Mouse (Mus musculus) bone marrow, adult 2 months (tissue): Measurements from ENCODE around the gene Gm5244. TPM values are rescaled to one million over a fixed set of nuclear protein-coding genes. Genes with fewer than 3 reads are reported as not detected.

ENCODE experiments used
- H3K27ac ChIP-seq: fragments of 200-500 bp; 2 replicates; pipeline ENCODE4 v1.5.1; 2012; ENCODE audit warnings: low read depth, mild to moderate bottlenecking, control low read depth, inconsistent platforms, low read length; ENCODE audit not compliant: control insufficient read depth, poor library complexity, insufficient read depth
- H3K4me1 ChIP-seq: fragments of 200-500 bp; 2 replicates; pipeline ENCODE4 v1.6.1; 2011; ENCODE audit warnings: low read length; ENCODE audit not compliant: control insufficient read depth, insufficient read depth
- H3K4me3 ChIP-seq: fragments of 200-500 bp; replicated peaks from 2 replicates; pipeline ENCODE3; 2011; ENCODE audit warnings: mild to moderate bottlenecking, low read depth, low read length, control low read depth; ENCODE audit not compliant: control insufficient read depth
- CTCF ChIP-seq: fragments of 200-500 bp; IDR thresholded peaks from 2 replicates; pipeline ENCODE4 v1.5.1; 2011; ENCODE audit warnings: low read length, control low read depth; ENCODE audit not compliant: control insufficient read depth, insufficient read depth
- POLR2A ChIP-seq: fragments of 200-500 bp; IDR thresholded peaks from 2 replicates; pipeline ENCODE4 v1.6.1; 2011; ENCODE audit warnings: low read depth, mild to moderate bottlenecking, control low read depth, low read length, borderline replicate concordance; ENCODE audit not compliant: control insufficient read depth
- WGBS: fragments of 180-500 bp; shearing (Covaris S2); methylation state at CpG from one replicate; pipeline ENCODE4 v1.1.7; 2018; 5-methylcytosine and 5-hydroxymethylcytosine counted together
- polyA plus RNA-seq: library from polyadenylated mRNA; stranded (reverse); fragments of >200 nt; gene quantifications from 2 replicates; pipeline ENCODE4 v1.2.4, GENCODE M21; 2011; ENCODE audit warnings: low replicate concordance; ENCODE audit not compliant: missing spikeins, insufficient read depth, insufficient read length

Gm5244 gene
- polyA plus RNA-seq, result 2.2 and 4.3 TPM in 2 replicates

DNA sequence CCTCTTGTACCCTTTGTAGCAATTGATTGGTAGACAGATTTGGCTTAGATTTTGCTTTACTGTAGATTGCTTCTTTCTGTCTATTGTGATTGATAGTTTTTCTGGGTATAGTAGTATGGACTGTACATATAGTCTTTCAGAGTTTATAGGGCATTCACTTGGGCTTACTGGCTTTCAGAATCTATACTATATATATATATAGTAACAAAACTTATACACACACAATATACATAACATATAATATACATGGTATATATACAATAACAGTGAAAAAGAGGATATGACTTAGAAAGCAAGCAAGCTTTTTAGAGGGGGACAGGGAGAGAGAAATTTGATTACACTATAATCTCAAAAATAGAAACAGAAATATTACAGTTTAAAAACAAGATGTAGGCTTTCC, at the start of gene Gm5244:
Gm5244 (plus strand) TSS at position 301 of the 400 bp plus-strand sequence.
- TF ChIP-seq POLR2A, result no peak
- TF ChIP-seq CTCF, result no peak
- Histone ChIP-seq H3K4me3 (no peak within 1 kb of the TSS), H3K4me1 (no peaks in the 10 kb centered on the region), H3K27ac (no peak within 1 kb of the TSS)

DNA sequence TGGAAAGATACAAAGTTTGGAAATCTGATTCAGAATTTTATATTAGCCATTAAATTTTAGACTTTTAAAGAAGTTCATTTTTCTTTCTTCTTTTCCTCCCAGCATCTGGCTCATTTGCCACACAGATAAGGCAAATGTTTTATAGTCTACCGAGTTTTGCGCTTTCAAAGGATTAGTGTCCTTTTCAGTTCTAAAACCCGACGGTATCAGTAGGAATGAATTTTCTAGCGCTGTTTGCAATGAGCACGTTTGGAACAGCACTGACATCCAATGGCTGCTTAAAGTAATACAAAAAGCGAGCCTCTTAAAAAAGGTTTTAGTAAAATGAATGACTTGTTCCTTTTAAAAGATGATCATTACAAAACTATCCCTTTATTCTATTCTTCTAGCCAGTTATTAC, 49.4 kb upstream of the Gm5244 start:
- Histone ChIP-seq H3K27ac (no peak overlapping the region), H3K4me1 (peaks cover 2% of the 10 kb centered on the region; the same call in 1 of the 2 replicates), H3K4me3 (no peak overlapping the region)
- under 1% methylated on average over 7 of the region's 7 CpGs for WGBS
- TF ChIP-seq CTCF (no peak), POLR2A (no peak)

DNA sequence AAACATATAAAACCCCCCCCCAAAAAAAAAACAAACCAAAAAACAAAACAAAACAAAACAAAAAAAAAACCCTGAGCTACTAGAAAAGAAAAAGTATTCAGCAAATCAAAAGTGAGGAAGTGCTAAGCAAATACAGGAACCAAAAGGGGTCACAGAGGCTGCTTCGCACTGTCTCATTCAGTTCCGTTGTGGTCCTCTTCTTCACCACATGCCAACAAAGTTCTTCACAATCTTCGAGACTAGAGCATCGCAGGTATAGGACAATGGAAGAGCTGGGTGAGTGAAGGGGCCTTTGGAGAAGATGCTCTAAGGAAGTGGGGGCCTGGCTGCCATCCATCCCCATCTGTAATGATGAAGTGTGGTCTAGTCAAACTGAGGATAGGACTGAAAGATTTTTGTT, 48.1 kb upstream of the Gm5244 start:
- peak overlapping the region; percentile 76 for H3K27ac ChIP-seq
- H3K4me1 ChIP-seq, result peaks cover 2% of the 10 kb centered on the region; the same call in 1 of the 2 replicates
- TF ChIP-seq POLR2A, result no peak
- TF ChIP-seq CTCF, result no peak
- WGBS, result 6% methylated on average over 4 of the region's 4 CpGs
- H3K4me3 ChIP-seq, result peak overlapping the region; percentile 58

DNA sequence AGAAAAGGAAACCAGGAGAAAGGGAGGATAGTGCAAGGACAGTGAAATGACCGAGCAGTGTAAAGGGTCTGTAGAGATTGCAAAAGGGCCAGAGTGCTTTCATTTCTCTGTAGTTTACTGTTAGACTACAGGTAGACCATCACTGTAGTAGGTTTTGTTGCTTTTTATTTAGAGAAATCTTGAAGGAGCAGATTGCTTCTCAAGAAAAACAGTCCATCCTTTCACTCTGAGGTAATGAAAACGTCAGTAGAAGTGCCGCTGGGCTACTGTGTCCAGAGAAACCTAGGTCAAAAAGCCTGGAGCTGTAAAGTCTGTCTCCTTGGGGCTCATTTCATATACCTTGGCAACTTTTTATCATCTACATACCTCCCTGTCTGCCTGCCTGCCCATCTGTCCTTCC, 47.4 kb upstream of the Gm5244 start:
- Histone ChIP-seq H3K27ac (peak overlapping the region; percentile 76; the same call in 1 of the 2 replicates), H3K4me1 (peaks cover 2% of the 10 kb centered on the region; the same call in 1 of the 2 replicates), H3K4me3 (no peak overlapping the region)
- 69% methylated on average over 3 of the region's 3 CpGs for WGBS
- TF ChIP-seq CTCF, result no peak

DNA sequence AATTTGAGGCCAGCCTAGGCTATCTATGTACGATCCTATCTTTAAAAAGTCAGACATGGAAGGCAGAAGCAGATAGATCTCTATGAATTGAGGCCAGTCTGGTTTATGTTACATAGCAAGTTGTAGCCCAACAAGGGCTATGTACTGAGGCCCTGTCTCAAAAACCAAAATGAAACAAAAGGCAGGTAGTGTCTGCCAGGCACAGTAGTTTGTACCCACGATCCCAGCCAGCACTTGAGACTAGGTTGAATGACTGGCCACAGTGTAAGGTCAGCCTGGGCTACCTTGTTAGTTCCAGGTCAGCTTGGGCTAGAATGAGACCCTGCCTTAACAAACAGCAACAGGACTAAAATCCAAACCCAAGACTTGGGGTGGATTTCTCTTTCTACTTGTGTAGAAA, 45.9 kb upstream of the Gm5244 start:
- no peak for TF ChIP-seq CTCF
- no peak for TF ChIP-seq POLR2A
- WGBS, result 65% methylated on average over 2 of the region's 2 CpGs
- Histone ChIP-seq H3K4me3 (no peak overlapping the region), H3K4me1 (peaks cover 2% of the 10 kb centered on the region; the same call in 1 of the 2 replicates), H3K27ac (no peak overlapping the region)

DNA sequence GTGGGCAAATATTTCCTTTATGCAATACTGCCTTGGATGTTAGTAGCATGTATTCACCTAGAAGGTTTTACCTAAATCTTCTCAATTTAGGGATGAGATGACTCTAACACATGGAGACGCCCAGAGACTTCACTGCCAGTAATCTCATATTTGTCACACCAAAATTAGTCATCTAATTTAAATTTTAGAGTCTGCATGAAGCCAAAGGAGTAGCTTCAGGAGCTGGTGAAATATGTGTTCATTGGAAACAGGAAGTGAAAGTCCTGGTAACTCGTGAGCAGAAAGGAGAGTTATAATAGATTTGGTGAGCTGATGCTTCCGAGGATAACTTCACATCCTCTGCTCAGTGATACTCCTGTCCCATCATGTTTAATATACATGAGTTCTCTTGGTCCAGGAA, 45.4 kb upstream of the Gm5244 start:
- Histone ChIP-seq H3K4me3 (no peak overlapping the region), H3K4me1 (peaks cover 3% of the 10 kb centered on the region; the same call in 1 of the 2 replicates), H3K27ac (no peak overlapping the region)
- 19% methylated on average over 3 of the region's 3 CpGs for WGBS
- TF ChIP-seq POLR2A (no peak), CTCF (no peak)

DNA sequence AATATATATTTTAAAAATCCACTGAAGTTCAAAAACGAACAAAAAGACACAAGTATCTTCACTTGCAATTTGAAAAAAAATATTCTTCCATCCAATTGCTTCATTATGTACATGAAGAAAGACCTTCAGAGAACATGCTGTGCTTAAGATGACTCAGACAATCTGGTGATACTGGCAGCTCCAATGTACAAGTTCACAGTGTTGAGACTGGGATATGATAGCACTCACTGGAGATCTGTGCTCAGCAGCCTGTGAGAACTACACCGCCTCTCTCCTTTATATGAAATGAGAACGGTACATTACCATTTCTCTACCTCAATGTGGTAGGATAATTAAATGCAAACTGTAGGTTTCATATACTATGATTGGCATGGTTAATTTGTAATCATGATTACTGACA, 43.7 kb upstream of the Gm5244 start:
- Histone ChIP-seq H3K4me3 (no peak overlapping the region), H3K4me1 (peaks cover 3% of the 10 kb centered on the region; the same call in 1 of the 2 replicates), H3K27ac (no peak overlapping the region)
- no peak for TF ChIP-seq CTCF
- no peak for TF ChIP-seq POLR2A
- WGBS, result 82% methylated on average over 3 of the region's 3 CpGs

DNA sequence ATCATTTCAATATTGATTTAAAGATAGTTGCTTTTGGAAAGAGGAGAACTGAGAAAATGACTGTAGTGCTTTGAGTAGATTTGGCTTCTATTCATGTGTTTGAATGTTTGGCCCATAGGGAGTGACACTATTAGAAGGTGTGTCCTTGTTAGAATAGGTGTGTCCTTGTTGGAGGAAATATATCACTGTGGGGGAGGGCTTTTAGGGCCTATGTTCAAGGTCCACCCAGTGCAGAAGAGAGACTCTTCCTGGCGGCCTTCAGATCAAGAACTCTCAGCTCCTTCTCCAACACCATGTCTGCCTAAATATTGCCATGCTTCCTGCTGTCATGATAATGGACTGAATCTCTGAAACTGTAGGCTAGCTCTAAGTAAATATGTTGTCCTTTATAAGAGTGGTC, 42.2 kb upstream of the Gm5244 start:
- WGBS, result 67% methylated on average over 1 of the region's 1 CpGs
- TF ChIP-seq POLR2A (no peak), CTCF (no peak)
- Histone ChIP-seq H3K4me1 (peaks cover 3% of the 10 kb centered on the region; the same call in 1 of the 2 replicates), H3K27ac (no peak overlapping the region), H3K4me3 (no peak overlapping the region)

DNA sequence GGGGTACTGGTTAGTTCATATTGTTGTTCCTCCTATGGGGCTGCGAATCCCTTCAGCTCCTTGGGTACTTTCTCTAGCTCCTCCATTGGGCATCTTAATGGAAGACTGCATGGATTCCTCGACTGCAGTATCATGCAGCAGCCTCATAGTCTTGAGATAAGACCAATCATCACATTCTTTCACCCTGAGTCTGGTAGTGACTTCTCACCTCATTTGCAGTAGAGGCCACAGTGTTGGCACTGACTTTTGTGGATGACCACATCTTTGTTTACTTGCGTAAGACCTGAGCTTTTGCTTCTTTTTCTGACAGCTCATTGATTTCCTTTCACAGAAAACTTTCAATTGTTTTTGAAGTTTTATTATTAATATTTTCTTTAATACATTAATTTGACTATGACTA, 40.8 kb upstream of the Gm5244 start:
- H3K4me1 ChIP-seq, result peaks cover 2% of the 10 kb centered on the region; the same call in 1 of the 2 replicates
- no peak for TF ChIP-seq POLR2A
- no peak overlapping the region for H3K27ac ChIP-seq

More for the DNA sequence above, 40.8 kb upstream of the Gm5244 start:
- 69% methylated on average over 3 of the region's 3 CpGs for WGBS
- H3K4me3 ChIP-seq, result no peak overlapping the region
